ENCODE assay signal across 8 mouse cellular contexts in the genomic region with DNA sequence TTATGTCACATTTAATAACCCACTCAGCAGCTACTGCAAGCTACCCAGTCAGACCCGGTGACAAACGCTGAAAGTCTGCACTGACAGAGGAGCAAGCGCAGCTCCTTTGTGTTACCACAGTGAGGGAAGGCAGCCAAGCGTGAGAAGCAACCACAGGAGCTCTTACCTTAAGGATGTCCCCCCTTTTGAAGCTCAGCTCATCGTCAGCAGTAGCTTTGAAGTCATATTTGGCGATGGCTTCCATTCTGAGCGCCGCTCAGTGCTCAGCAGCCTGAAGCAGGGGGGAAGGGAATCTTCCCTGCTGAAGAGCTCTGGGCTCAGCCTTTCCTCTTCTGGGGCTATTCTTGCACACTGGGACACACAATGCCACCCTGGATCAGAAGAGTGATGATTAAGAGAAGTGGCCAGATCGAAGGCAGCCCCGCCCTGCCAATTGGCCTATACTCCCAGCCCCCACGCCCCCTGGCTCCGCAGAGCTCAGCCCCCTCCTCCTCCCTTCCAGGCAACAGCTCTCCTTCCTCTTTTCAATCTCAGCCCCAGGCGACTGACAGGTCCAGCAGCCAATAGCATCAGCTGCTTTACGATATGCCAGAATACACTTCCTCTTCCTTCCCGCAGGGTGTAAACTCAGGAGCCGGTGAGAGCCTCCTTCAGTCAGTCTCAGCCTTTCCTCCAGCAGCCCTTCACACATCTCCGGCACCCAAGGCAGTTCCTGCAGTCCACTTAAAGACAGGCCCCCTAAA. TPM values are rescaled to one million over a fixed set of nuclear protein-coding genes. Genes with fewer than 3 reads are reported as not detected.
DNase-seq lines count a peak whose midpoint lies in the region; ATAC-seq and TF ChIP-seq lines count a peak whose summit lies in the region.

No protein-coding gene starts in this region.

- H3K79me2 ChIP-seq in C2C12 (ENCODE audit: control insufficient read depth, insufficient read depth) = peaks cover 100% of the 10 kb centered on the region
- H3K79me2 ChIP-seq in myocyte (ENCODE audit: control insufficient read depth, insufficient read depth) = peaks cover 98% of the 10 kb centered on the region

- H3K36me3 ChIP-seq in C2C12 (ENCODE audit: control insufficient read depth, insufficient read depth) = peaks cover 8% of the 10 kb centered on the region
- H3K36me3 ChIP-seq in heart, embryonic 14.5 days (ENCODE audit: control insufficient read depth, insufficient read depth, low read length) = peaks cover 10% of the 10 kb centered on the region
- peaks cover 4% of the 10 kb centered on the region; the same call in 1 of the 2 replicates for H3K36me3 ChIP-seq in liver, embryonic 11.5 days (ENCODE audit: control insufficient read depth, insufficient read depth, low read length)
- no peaks in the 10 kb centered on the region for H3K36me3 ChIP-seq in myocyte (ENCODE audit: control insufficient read depth, insufficient read depth)

- peaks cover 39% of the 10 kb centered on the region for H3K4me1 ChIP-seq in bone marrow macrophage, adult 2 months (ENCODE audit: control insufficient read depth, insufficient read depth, low read length)
- H3K4me1 ChIP-seq in heart, embryonic 14.5 days (ENCODE audit: control insufficient read depth in 2 of 2, insufficient read depth in 2 of 2, low read length in 2 of 2) = peaks cover 19 to 47% of the 10 kb centered on the region in 2 experiments
- H3K4me1 ChIP-seq in liver, embryonic 11.5 days (replicated peaks; ENCODE audit: control insufficient read depth, insufficient read depth, low read length) = peaks cover 28% of the 10 kb centered on the region

- peaks cover 88% of the 10 kb centered on the region for H3K79me3 ChIP-seq in C2C12 (ENCODE audit: low read depth)

- peak overlapping the region; percentile 43 for H3ac ChIP-seq in C2C12 (ENCODE audit: control insufficient read depth, insufficient read length, low read depth)
- H3ac ChIP-seq in myocyte (ENCODE audit: control insufficient read depth, insufficient read length) = no peak overlapping the region

- H3K27ac ChIP-seq in bone marrow macrophage, adult 2 months (ENCODE audit: insufficient read depth, low read depth, low read length) = peak overlapping the region; percentile 89
- peak overlapping the region; percentile 82 to 90 for H3K27ac ChIP-seq in heart, embryonic 14.5 days (replicated peaks in 1 of 2; ENCODE audit: control insufficient read depth in 1 of 2, insufficient read depth in 1 of 2, low read depth in 2 of 2, low read length in 2 of 2)
- H3K27ac ChIP-seq in liver, embryonic 11.5 days (ENCODE audit: low read depth, low read length) = no peak overlapping the region; the same call in 1 of the 2 replicates

- peak overlapping the region; percentile 96 for H3K4me2 ChIP-seq in heart, embryonic 14.5 days (ENCODE audit: low read length)
- H3K4me2 ChIP-seq in liver, embryonic 11.5 days = peak overlapping the region; percentile 68
- H3K4me2 ChIP-seq in myocyte (ENCODE audit: low read depth) = peak overlapping the region; percentile 93

- peak overlapping the region; percentile 88 for H3K9ac ChIP-seq in heart, embryonic 14.5 days (ENCODE audit: low read length)
- H3K9ac ChIP-seq in liver, embryonic 11.5 days (ENCODE audit: low read depth, low read length) = peak overlapping the region; percentile 45

- TF ChIP-seq POLR2A in bone marrow macrophage, adult 2 months (IDR thresholded peaks at IDR 0.05; ENCODE audit: borderline replicate concordance, low read depth, low read length) = no peak
- TF ChIP-seq POLR2A in myocyte (IDR thresholded peaks at IDR 0.05; ENCODE audit: insufficient read length, low read depth) = peak; percentile 53

- peak; percentile 84 for DNase-seq in fibroblast of lung, adult 2 months (ENCODE audit: low read depth)
- DNase-seq in kidney, postnatal 10 days = peak; percentile 93
- DNase-seq in liver, embryonic 11.5 days (ENCODE audit: low spot score) = peak; percentile 62
- peak; percentile 76 to 86 for DNase-seq in spleen, postnatal 4 days (ENCODE audit: low spot score in 2 of 2)

- 6% methylated on average over 17 of the region's 17 CpGs for WGBS in heart, embryonic 14.5 days
- 25% methylated on average over 17 of the region's 17 CpGs for WGBS in liver, embryonic 11.5 days

- no peaks in the 10 kb centered on the region for H3K9me3 ChIP-seq in heart, embryonic 14.5 days (ENCODE audit: control insufficient read depth, low read length)
- H3K9me3 ChIP-seq in liver, embryonic 11.5 days (ENCODE audit: control insufficient read depth, low read length) = no peaks in the 10 kb centered on the region

- H3K4me3 ChIP-seq in C2C12 (ENCODE audit: insufficient read depth, poor library complexity, severe bottlenecking) (peak overlapping the region; percentile 15), myocyte (peak overlapping the region; percentile 31)
- H3K4me3 ChIP-seq in bone marrow macrophage, adult 2 months (ENCODE audit: insufficient read depth, low read length) = peak overlapping the region; percentile 72
- H3K4me3 ChIP-seq in heart, embryonic 14.5 days (ENCODE audit: control insufficient read depth in 1 of 2, insufficient read depth in 1 of 2, low read depth in 1 of 2, low read length in 2 of 2) = peak overlapping the region; percentile 70 to 93
- H3K4me3 ChIP-seq in liver, embryonic 11.5 days (ENCODE audit: low read depth, low read length) = peak overlapping the region; percentile 53

- H3K27me3 ChIP-seq in C2C12 (ENCODE audit: control insufficient read depth, insufficient read depth, insufficient read length) (no peaks in the 10 kb centered on the region), myocyte (ENCODE audit: control insufficient read depth, insufficient read depth, insufficient read length) (no peaks in the 10 kb centered on the region)
- no peaks in the 10 kb centered on the region for H3K27me3 ChIP-seq in heart, embryonic 14.5 days (ENCODE audit: control insufficient read depth, insufficient read depth, low read length)
- H3K27me3 ChIP-seq in liver, embryonic 11.5 days (replicated peaks; ENCODE audit: control insufficient read depth, insufficient read depth, low read length) = no peaks in the 10 kb centered on the region

- TF ChIP-seq CTCF in C2C12 (IDR thresholded peaks at IDR 0.05; ENCODE audit: control insufficient read depth, insufficient read depth, insufficient read length) = no peak
- no peak for TF ChIP-seq CTCF in bone marrow macrophage, adult 2 months (IDR thresholded peaks at IDR 0.05; ENCODE audit: low read depth, low read length)

- peak; percentile 93 for ATAC-seq in heart, embryonic 14.5 days (ENCODE audit: insufficient number of reproducible peaks, insufficient read depth, low FRiP score, low read depth)
- ATAC-seq in liver, embryonic 11.5 days (replicated peaks; ENCODE audit: low FRiP score) = peak; percentile 68

TF ChIP-seq in C2C12, 6 proteins besides CTCF, POLR2A, EP300 and RAD21:
- no peak for TF ChIP-seq CEBPB (IDR thresholded peaks at IDR 0.05; ENCODE audit: low read depth)
- TF ChIP-seq MAX (IDR thresholded peaks at IDR 0.05) = no peak
- no peak for TF ChIP-seq USF1 (IDR thresholded peaks at IDR 0.05; ENCODE audit: low read depth)
- TF ChIP-seq FOSL1 (IDR thresholded peaks at IDR 0.05; ENCODE audit: insufficient read depth, low read length, poor library complexity, severe bottlenecking) = no peak
- TF ChIP-seq MYOD1 (IDR thresholded peaks at IDR 0.05; ENCODE audit: control insufficient read depth, insufficient read length, low read depth) = no peak
- TF ChIP-seq MYOG (IDR thresholded peaks at IDR 0.05; ENCODE audit: control insufficient read depth, extremely low read depth, insufficient read length) = no peak

TF ChIP-seq in myocyte, 11 proteins besides CTCF, POLR2A, EP300 and RAD21:
- TF ChIP-seq MYOG (IDR thresholded peaks at IDR 0.05; ENCODE audit: control insufficient read depth in 1 of 3, insufficient read depth in 1 of 3, insufficient read length in 2 of 3, low read depth in 2 of 3) = no peak
- no peak for TF ChIP-seq POLR2AphosphoS2 (IDR thresholded peaks at IDR 0.05; ENCODE audit: insufficient read length, low read depth)
- TF ChIP-seq CEBPB (IDR thresholded peaks at IDR 0.05; ENCODE audit: insufficient read depth, poor library complexity, severe bottlenecking) = no peak
- TF ChIP-seq USF1 (IDR thresholded peaks at IDR 0.05; ENCODE audit: low read depth) = no peak
- TF ChIP-seq SRF (IDR thresholded peaks at IDR 0.05; ENCODE audit: control insufficient read depth, insufficient read length, low read depth) = no peak
- no peak for TF ChIP-seq E2F4 (IDR thresholded peaks at IDR 0.05; ENCODE audit: insufficient read depth)
- no peak for TF ChIP-seq REST (IDR thresholded peaks at IDR 0.05; ENCODE audit: insufficient read depth, insufficient read length)
- no peak for TF ChIP-seq TCF12 (IDR thresholded peaks at IDR 0.05; ENCODE audit: insufficient read depth, poor library complexity, severe bottlenecking)
- TF ChIP-seq TCF3 (IDR thresholded peaks at IDR 0.05; ENCODE audit: insufficient read length, low read depth) = no peak
- no peak for TF ChIP-seq MAX (IDR thresholded peaks at IDR 0.05; ENCODE audit: low read depth)
- no peak for TF ChIP-seq MYOD1 (IDR thresholded peaks at IDR 0.05; ENCODE audit: control insufficient read depth in 1 of 3, insufficient read length in 2 of 3, low read depth in 2 of 3)

RNA-seq across cellular contexts. Expression of gene Grb2, which starts 9.2 kb away (rescaled TPM):
- polyA plus RNA-seq in C2C12 (2012; fragmentation: generic; extraction: Trizol) (45.0 TPM), myocyte (2012; fragmentation: generic; extraction: Trizol) (71.2 TPM)
- 251 and 274 TPM in 2 replicates for polyA plus RNA-seq in bone marrow macrophage, adult 2 months (2012; ENCODE audit: insufficient read depth, insufficient read length, missing spikeins)
- polyA plus RNA-seq in heart, embryonic 14.5 days (2014; fragmentation: Nextera tagmentation; extraction: Ambion mirVana) = 59.4 and 63.9 TPM in 2 replicates
- 47.2 and 52.8 TPM in 2 replicates for polyA plus RNA-seq in liver, embryonic 11.5 days (2014; fragmentation: Nextera tagmentation; extraction: Ambion mirVana)

Comparison
In these comparisons a context has a peak if more than half of its experiments do, and no peak if none do; other contexts are left out.
1. H3K4me3 ChIP-seq: peak in every context shown above with its lines; median percentile 82 in heart, embryonic 14.5 days; 72 in bone marrow macrophage, adult 2 months; 53 in liver, embryonic 11.5 days; 31 in myocyte; 15 in C2C12.